Mouse (Mus musculus) midbrain, embryonic 14.5 days (tissue): ENCODE results near the gene Ptprq. TPM values are rescaled to one million over a fixed set of nuclear protein-coding genes. Genes with fewer than 3 reads are reported as not detected.

Experiments used
- ATAC-seq: fragments of 200-750 bp; cut with Nextera tagmentation; 2 replicates; pipeline ENCODE4 v1.8.0; 2017; ENCODE audit warnings: moderate number of reproducible peaks, moderate library complexity; ENCODE audit not compliant: low FRiP score, low TSS enrichment
- DNase-seq: peaks from one replicate; pipeline ENCODE4 v3.0.0-alpha.2; 2015
- H3K27ac ChIP-seq: fragments of 300-500 bp; sonication (generic); replicated peaks from 2 replicates; pipeline ENCODE4 v1.5.1; 2014; ENCODE audit warnings: mild to moderate bottlenecking, low read depth, low read length, moderate library complexity
- H3K27me3 ChIP-seq: fragments of 300-500 bp; sonication (generic); 2 replicates; pipeline ENCODE4 v1.6.1; 2014; ENCODE audit warnings: low read length, control low read depth, mixed read lengths; ENCODE audit not compliant: control insufficient read depth, insufficient read depth
- H3K36me3 ChIP-seq: fragments of 300-500 bp; sonication (generic); 2 replicates; pipeline ENCODE4 v1.6.1; 2014; ENCODE audit warnings: low read length, control low read depth; ENCODE audit not compliant: control insufficient read depth, insufficient read depth
- H3K4me1 ChIP-seq: fragments of 300-500 bp; sonication (generic); 2 replicates; pipeline ENCODE4 v1.6.1; 2014; ENCODE audit warnings: mild to moderate bottlenecking, antibody characterized with exemption, low read length, control low read depth; ENCODE audit not compliant: control insufficient read depth, insufficient read depth
- H3K4me2 ChIP-seq: fragments of 300-500 bp; sonication (generic); 2 replicates; pipeline ENCODE4 v1.6.1; 2014; ENCODE audit warnings: mild to moderate bottlenecking, low read length, moderate library complexity
- H3K4me3 ChIP-seq: fragments of 300-500 bp; sonication (generic); replicated peaks from 2 replicates; pipeline ENCODE4 v1.5.1; 2014; ENCODE audit warnings: low read depth, low read length
- H3K9ac ChIP-seq: fragments of 300-500 bp; sonication (generic); replicated peaks from 2 replicates; pipeline ENCODE4 v1.6.1; 2014; ENCODE audit warnings: mild to moderate bottlenecking, low read length, moderate library complexity
- H3K9me3 ChIP-seq: fragments of 300-500 bp; sonication (generic); 2 replicates; pipeline ENCODE4 v1.6.1; 2016; ENCODE audit warnings: low read length, control low read depth, mixed read lengths; ENCODE audit not compliant: control insufficient read depth
- WGBS: fragments of 180-500 bp; shearing (Covaris S2); extraction: QIAGEN DNeasy Blood & Tissue Kit; methylation state at CpG from one replicate; pipeline ENCODE4 v1.1.7; 2014; 5-methylcytosine and 5-hydroxymethylcytosine counted together
- polyA plus RNA-seq: library from polyadenylated mRNA; unstranded; fragments of >200 nt; fragmentation: Nextera tagmentation; extraction: Ambion mirVana; gene quantifications from 2 replicates; pipeline ENCODE4 v1.2.1, GENCODE M21; 2014

The Ptprq gene
- polyA plus RNA-seq, 1 experiment from 2014 or later: 0.43 TPM

DNA sequence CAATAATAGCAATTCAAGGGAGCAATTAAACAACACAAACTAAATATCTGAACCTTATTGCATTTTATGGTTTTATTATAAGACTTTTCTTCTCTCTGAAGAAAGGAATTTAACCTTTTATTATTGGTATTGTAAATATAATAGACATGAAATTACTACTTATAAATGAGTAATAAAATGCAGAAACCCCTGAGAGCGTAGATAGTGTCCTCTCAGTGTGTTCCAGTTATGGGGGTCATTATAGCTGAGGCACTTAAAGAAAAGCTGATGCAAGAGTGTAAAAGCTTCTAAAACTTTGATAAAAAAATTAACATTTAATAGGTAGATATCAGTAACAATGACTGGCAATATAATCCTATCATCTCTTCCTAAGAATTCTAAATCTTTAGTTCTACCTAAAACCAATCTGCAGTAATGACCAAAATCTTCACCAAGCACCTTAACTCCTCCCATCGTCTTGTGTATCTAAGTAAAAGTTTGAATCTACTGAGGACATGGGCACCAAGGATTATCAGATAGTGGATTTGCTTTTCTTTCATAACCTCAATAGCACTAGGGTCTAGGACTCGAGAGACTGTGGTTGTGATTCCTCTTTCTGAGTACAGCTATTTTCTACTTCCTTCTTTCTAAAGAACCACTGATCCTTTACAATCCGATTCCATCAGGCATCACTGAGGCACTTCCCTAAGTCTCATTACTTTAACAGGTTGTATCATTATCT lies 51.3 kb downstream of the Ptprq start:
- Histone ChIP-seq H3K27me3 (no peaks in the 10 kb centered on the region), H3K4me2 (no peak overlapping the region), H3K9ac (no peak overlapping the region), H3K4me1 (no peaks in the 10 kb centered on the region), H3K9me3 (no peaks in the 10 kb centered on the region), H3K36me3 (no peaks in the 10 kb centered on the region), H3K27ac (no peak overlapping the region), H3K4me3 (no peak overlapping the region)
- 82% methylated on average over 4 of the region's 4 CpGs for WGBS
- ATAC-seq (no peak), DNase-seq (no peak)

DNA sequence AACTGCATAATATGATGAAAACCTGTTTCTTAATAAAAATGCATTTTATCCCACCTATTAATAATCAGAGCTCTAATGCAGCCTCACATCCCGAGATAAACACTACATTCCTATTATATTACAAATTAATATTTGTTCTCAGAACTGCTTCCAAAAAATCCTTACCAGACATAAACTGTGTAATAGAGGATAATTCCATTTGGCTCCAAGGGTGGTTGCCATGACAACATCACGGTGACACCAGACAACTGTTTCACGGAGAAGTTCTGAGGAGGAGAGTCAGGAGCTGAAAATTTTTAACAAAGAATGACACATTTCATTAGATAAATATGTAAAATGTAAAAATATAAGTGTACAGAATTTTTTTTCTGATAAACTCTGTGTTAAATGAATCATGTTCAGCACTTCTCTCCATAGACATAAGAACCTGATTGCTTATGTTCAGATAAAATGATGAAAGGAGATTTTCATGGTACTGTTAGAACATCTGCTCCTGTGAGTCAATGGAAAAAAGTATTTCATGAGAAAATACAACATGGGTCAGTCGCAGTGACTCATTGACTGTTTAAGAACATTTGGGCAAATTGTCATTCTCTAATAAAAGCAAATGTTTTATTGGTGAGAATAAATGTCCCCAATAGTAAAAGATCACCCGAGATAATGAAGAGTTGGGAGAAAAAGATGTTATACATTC lies 57.3 kb downstream of the Ptprq start:
- no peak overlapping the region for H3K4me3 ChIP-seq
- H3K4me1 ChIP-seq: no peaks in the 10 kb centered on the region
- no peaks in the 10 kb centered on the region for H3K36me3 ChIP-seq
- H3K9ac ChIP-seq: no peak overlapping the region
- H3K4me2 ChIP-seq: no peak overlapping the region
- 34% methylated on average over 5 of the region's 5 CpGs for WGBS
- H3K27ac ChIP-seq: no peak overlapping the region
- no peak for ATAC-seq
- no peaks in the 10 kb centered on the region for H3K27me3 ChIP-seq
- H3K9me3 ChIP-seq: no peaks in the 10 kb centered on the region
- peak; percentile 86 for DNase-seq

DNA sequence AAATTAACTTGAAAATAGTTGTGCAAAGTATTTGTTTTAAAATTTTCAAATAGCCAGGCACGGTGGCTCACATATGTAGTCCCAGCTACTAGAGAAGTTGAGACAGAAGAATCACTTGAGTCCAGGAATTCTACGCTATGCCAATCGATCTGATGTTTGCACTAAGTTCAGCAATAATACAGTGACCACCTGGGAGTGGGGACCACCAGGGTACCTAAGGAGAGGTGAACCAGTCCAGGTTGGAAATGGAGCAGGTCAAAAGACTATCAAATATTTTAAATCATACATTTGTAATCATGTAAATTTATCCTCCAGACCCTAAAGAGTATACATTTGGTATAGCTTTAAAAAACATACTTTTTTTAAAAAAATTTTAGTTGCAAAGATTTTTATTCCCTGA lies 57.9 kb downstream of the Ptprq start:
- Histone ChIP-seq H3K4me3 (no peak overlapping the region), H3K9ac (no peak overlapping the region), H3K36me3 (no peaks in the 10 kb centered on the region), H3K9me3 (no peaks in the 10 kb centered on the region), H3K4me1 (no peaks in the 10 kb centered on the region), H3K4me2 (no peak overlapping the region), H3K27ac (no peak overlapping the region), H3K27me3 (no peaks in the 10 kb centered on the region)
- no peak for DNase-seq
- no peak for ATAC-seq
- 84% methylated on average over 3 of the region's 3 CpGs for WGBS

DNA sequence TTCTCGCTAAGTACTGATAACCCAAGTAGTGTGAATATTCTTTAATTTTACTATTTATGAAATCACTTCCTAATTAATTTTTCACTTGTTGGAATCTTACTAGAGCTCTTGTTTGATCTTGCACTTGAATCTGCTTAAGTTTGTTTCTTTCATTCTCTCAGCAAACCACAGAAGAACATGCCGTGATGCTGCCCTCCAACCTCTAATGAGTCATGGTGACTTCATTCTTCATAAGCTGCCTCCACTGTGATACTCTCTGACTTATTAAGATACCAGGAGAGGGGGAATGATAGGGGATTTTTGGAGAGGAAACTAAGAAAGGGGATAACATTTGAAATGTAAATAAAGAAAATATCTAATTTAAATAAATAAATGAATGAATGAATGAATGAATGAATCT lies 60.7 kb downstream of the Ptprq start:
- H3K4me3 ChIP-seq: no peak overlapping the region
- H3K36me3 ChIP-seq: no peaks in the 10 kb centered on the region
- 87% methylated on average over 2 of the region's 2 CpGs for WGBS
- no peak overlapping the region for H3K9ac ChIP-seq
- no peaks in the 10 kb centered on the region for H3K4me1 ChIP-seq
- DNase-seq (no peak), ATAC-seq (no peak)
- no peak overlapping the region for H3K27ac ChIP-seq
- H3K9me3 ChIP-seq: no peaks in the 10 kb centered on the region
- no peak overlapping the region for H3K4me2 ChIP-seq
- H3K27me3 ChIP-seq: no peaks in the 10 kb centered on the region

DNA sequence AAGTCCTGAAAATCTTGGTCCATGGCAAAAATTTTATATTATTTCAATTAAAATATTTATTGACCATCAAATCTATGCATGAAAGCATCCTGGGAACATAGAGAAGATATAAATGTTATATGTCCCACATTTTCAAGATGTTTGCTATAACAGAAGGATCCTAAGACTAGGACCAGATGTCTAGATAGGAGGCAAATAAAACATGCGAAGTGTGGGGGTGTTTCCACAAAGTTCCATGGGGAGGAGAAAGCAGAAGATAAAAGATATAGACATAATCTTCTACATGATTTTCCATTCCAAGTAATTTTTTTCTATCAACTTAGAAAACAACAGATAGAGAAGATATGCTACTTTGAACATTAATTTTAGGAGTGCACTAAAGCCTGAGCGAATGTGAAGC lies 70.2 kb downstream of the Ptprq start:
- ATAC-seq: no peak

DNA sequence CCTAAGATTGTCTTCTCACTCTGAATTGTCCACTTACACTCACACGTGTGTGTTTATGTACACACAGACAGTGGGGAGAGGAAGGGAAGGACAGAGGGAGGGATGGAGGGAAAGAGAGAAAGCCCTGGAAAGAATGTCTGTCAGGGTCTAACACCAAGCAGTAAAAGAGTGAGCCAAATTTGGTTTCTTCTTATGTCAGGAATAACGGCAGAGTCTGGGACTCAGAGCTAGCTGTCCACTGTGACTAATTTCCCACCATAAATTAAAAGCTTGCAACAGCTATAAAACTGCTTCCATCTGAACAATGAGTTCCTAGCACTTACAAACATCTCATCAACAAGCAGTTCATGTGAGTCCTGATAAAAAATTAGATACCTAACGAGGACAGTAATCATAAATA lies 91.7 kb downstream of the Ptprq start:
- H3K4me1 ChIP-seq: no peaks in the 10 kb centered on the region
- no peaks in the 10 kb centered on the region for H3K36me3 ChIP-seq
- ATAC-seq (no peak), DNase-seq (no peak)
- H3K4me3 ChIP-seq: no peak overlapping the region
- no peaks in the 10 kb centered on the region for H3K9me3 ChIP-seq
- no peak overlapping the region for H3K27ac ChIP-seq
- no peak overlapping the region for H3K9ac ChIP-seq
- H3K4me2 ChIP-seq: no peak overlapping the region
- H3K27me3 ChIP-seq: no peaks in the 10 kb centered on the region
- WGBS: 79% methylated on average over 3 of the region's 3 CpGs

More for the DNA sequence above, 70.2 kb downstream of the Ptprq start:
- no peaks in the 10 kb centered on the region for H3K9me3 ChIP-seq
- H3K4me1 ChIP-seq: no peaks in the 10 kb centered on the region
- no peak overlapping the region for H3K27ac ChIP-seq
- no peak overlapping the region for H3K4me3 ChIP-seq
- WGBS: 96% methylated on average over 2 of the region's 2 CpGs
- no peaks in the 10 kb centered on the region for H3K36me3 ChIP-seq
- no peak overlapping the region for H3K4me2 ChIP-seq
- DNase-seq: no peak
- no peak overlapping the region for H3K9ac ChIP-seq
- no peaks in the 10 kb centered on the region for H3K27me3 ChIP-seq

DNA sequence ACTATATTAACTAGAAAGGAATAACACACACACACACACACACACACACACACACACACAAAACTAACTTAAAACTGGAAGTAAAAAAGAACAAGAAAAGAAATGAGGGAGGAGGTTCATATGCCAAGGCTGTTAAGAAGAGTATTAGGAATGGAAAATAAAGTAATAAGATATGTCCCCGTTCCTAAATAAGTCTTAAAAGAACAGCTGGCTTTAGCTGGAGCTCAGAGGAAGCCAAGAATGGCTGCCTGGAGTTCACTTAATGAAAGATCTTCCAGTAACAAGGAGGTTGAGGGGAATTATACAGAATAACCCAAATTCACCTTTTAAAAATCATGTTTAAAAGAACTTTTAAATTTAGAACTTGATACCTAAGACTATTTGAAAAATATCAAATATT lies 93.2 kb downstream of the Ptprq start:
- DNase-seq: no peak
- H3K27ac ChIP-seq: no peak overlapping the region
- no peak overlapping the region for H3K4me2 ChIP-seq
- no peaks in the 10 kb centered on the region for H3K27me3 ChIP-seq
- H3K4me1 ChIP-seq: no peaks in the 10 kb centered on the region
- 74% methylated on average over 1 of the region's 1 CpGs for WGBS
- no peaks in the 10 kb centered on the region for H3K9me3 ChIP-seq
- H3K36me3 ChIP-seq: no peaks in the 10 kb centered on the region
- H3K9ac ChIP-seq: no peak overlapping the region
- no peak overlapping the region for H3K4me3 ChIP-seq
- ATAC-seq: no peak

DNA sequence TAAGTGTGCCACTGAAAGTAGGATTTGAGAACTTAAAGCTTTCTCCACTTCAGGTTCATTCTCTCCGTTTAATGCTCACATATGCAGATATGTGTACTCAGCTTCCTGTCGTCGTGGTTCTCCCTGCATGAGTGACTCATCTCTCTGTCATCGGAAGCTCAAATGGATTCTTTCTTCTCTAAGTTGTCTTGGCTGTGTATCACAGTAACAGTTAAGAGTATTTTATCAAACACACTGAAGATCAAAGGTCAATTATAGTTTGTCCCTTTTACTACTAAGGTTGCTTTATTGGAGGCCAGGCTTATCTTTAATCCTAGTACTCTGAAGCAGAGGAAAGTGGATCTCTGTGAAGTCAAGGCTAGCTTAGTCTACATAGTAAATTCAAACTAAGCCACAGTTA lies 95.6 kb downstream of the Ptprq start:
- WGBS: 86% methylated on average over 4 of the region's 4 CpGs
- H3K9ac ChIP-seq: no peak overlapping the region
- no peaks in the 10 kb centered on the region for H3K9me3 ChIP-seq
- ATAC-seq (no peak), DNase-seq (no peak)
- no peaks in the 10 kb centered on the region for H3K27me3 ChIP-seq
- H3K4me3 ChIP-seq: no peak overlapping the region
- no peak overlapping the region for H3K4me2 ChIP-seq
- H3K36me3 ChIP-seq: no peaks in the 10 kb centered on the region
- no peaks in the 10 kb centered on the region for H3K4me1 ChIP-seq
- no peak overlapping the region for H3K27ac ChIP-seq

DNA sequence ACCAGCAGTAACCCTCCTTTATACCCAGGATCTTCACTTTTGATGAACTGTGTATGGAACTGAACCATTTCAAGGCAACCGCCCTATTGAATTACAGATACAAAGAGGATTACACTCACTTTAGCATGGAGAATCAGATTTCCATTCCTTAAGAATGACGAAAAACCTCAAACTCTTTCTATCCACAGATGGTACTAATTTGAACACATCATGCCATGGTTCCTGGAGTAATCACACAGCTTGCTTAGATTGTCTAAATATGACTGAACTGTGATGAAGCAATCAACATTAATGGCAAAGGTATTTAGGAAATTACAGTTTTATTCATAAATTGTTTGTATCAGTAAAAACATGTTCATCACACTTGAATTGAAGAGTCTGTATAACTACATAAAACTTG lies 104.4 kb downstream of the Ptprq start:
- no peak for DNase-seq
- H3K9me3 ChIP-seq: no peaks in the 10 kb centered on the region
- no peaks in the 10 kb centered on the region for H3K27me3 ChIP-seq
- no peaks in the 10 kb centered on the region for H3K36me3 ChIP-seq
- H3K9ac ChIP-seq: no peak overlapping the region
- no peak overlapping the region for H3K27ac ChIP-seq
- no peaks in the 10 kb centered on the region for H3K4me1 ChIP-seq
- no peak overlapping the region for H3K4me2 ChIP-seq
- 31% methylated on average over 2 of the region's 2 CpGs for WGBS
- ATAC-seq: no peak
- no peak overlapping the region for H3K4me3 ChIP-seq
